ENCODE assay signal across 26 mouse cellular contexts in the genomic region with DNA sequence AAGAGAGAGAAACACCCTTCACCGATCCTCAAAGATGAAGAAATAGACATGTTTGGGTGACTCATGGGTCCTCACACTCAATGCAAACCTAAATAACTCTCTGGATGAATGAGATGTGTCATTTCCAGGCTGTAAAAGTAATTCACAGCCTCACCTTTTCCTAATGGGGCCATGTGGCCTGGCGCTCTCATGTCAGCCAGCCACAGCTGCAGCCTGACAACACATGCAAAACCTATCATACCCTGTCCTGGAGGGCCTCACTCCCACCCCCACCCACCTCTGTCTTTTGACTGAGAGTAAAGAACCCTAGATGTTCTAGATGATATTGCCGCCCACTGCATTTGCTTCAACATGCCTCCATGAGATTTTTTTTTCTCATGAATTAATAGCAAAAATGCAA.
DNase-seq lines count a peak whose midpoint lies in the region; ATAC-seq and TF ChIP-seq lines count a peak whose summit lies in the region.
"Had no signal": no experiment of that assay in that cellular context is flagged by ENCODE, and none has a peak within 500 bp of the region (broad histone marks: within the 10 kb centered on the region; RNA-seq: fewer than 3 reads in every experiment).

No protein-coding gene starts in this region.

- DNase-seq in embryo, embryonic 10 days (ENCODE audit: low spot score), result peak; percentile 31
- DNase-seq in embryo, embryonic 11 days, result no peak
- DNase-seq in hindbrain, embryonic 11.5 days (ENCODE audit: low spot score), result no peak
- DNase-seq in left cerebral cortex, adult 2 months (ENCODE audit: extremely low spot score in 1 of 2, low spot score in 2 of 2), result no peak
- DNase-seq in adrenal gland, postnatal 36 days, result no peak
- DNase-seq: adrenal gland, postnatal 14 days; cerebellum, adult 2 months; cerebellum, postnatal 14 days; gastrocnemius, postnatal 25 days; kidney, adult 8-10 months; kidney, postnatal 4 days; layer of hippocampus, postnatal 36 days; right cerebral cortex, postnatal 25 days had no signal

- 0 out of 2 replicates have a peak, but pooled peaks cover 3% of the 10 kb centered on the region for H3K27me3 ChIP-seq in hindbrain, embryonic 13.5 days
- no peaks in the 10 kb centered on the region for H3K27me3 ChIP-seq in hindbrain, embryonic 11.5 days (ENCODE audit: control insufficient read depth, insufficient read depth, low read length)
- no peaks in the 10 kb centered on the region for H3K27me3 ChIP-seq in limb, embryonic 12.5 days
- H3K27me3 ChIP-seq: CH12.LX; hindbrain, embryonic 15.5 days; intestine, embryonic 15.5 days; lung, embryonic 15.5 days; stomach, embryonic 15.5 days had no signal

- H3K9ac ChIP-seq in hindbrain, embryonic 13.5 days, result no peak overlapping the region
- no peak overlapping the region for H3K9ac ChIP-seq in hindbrain, embryonic 11.5 days (ENCODE audit: low read depth, low read length)
- H3K9ac ChIP-seq in limb, embryonic 12.5 days (replicated peaks), result no peak overlapping the region
- H3K9ac ChIP-seq: hindbrain, embryonic 15.5 days; intestine, embryonic 15.5 days; limb, embryonic 13.5 days; lung, embryonic 15.5 days; stomach, embryonic 15.5 days had no signal

- WGBS in hindbrain, embryonic 13.5 days, result 76% methylated on average over 3 of the region's 3 CpGs
- 74% methylated on average over 3 of the region's 3 CpGs for WGBS in hindbrain, embryonic 11.5 days
- 49% methylated on average over 3 of the region's 3 CpGs for WGBS in limb, embryonic 12.5 days

- intact Hi-C loops in left cerebral cortex, adult 2 months (cut with DNase I), result loop anchor here (5.0 to 10.0 kb wide), 3 partner anchors 113 to 1670 kb away; a partner anchor contains a TSS

- ATAC-seq in hindbrain, embryonic 13.5 days (ENCODE audit: low FRiP score), result no peak
- ATAC-seq in hindbrain, embryonic 11.5 days (ENCODE audit: low FRiP score), result no peak
- 0 out of 2 replicates have a peak, but pooled peaks have one; percentile 43 for ATAC-seq in limb, embryonic 12.5 days (ENCODE audit: insufficient number of reproducible peaks, insufficient read depth, low FRiP score, low TSS enrichment, low read depth)
- ATAC-seq: forebrain, embryonic 14.5 days; intestine, embryonic 15.5 days; midbrain, embryonic 16.5 days had no signal

- peaks cover 38% of the 10 kb centered on the region for H3K4me1 ChIP-seq in hindbrain, embryonic 13.5 days (replicated peaks)
- H3K4me1 ChIP-seq in hindbrain, embryonic 11.5 days (replicated peaks; ENCODE audit: control insufficient read depth, insufficient read depth, low read length), result peaks cover 3% of the 10 kb centered on the region; the same call in 1 of the 2 replicates
- H3K4me1 ChIP-seq in limb, embryonic 12.5 days (replicated peaks), result peaks cover 48% of the 10 kb centered on the region
- H3K4me1 ChIP-seq: intestine, embryonic 15.5 days; lung, embryonic 15.5 days; stomach, embryonic 15.5 days had no signal

- H3K4me3 ChIP-seq in hindbrain, embryonic 13.5 days, result no peak overlapping the region
- no peak overlapping the region for H3K4me3 ChIP-seq in hindbrain, embryonic 11.5 days (ENCODE audit: low read depth, low read length)
- no peak overlapping the region for H3K4me3 ChIP-seq in limb, embryonic 12.5 days (replicated peaks)
- H3K4me3 ChIP-seq in left cerebral cortex, adult 2 months, result no peak overlapping the region
- H3K4me3 ChIP-seq: hindbrain, embryonic 15.5 days; intestine, embryonic 15.5 days; limb, embryonic 13.5 days; lung, embryonic 15.5 days; stomach, embryonic 15.5 days had no signal

- peak overlapping the region; percentile 67 for H3K27ac ChIP-seq in hindbrain, embryonic 13.5 days
- no peak overlapping the region for H3K27ac ChIP-seq in hindbrain, embryonic 11.5 days (ENCODE audit: low read depth, low read length)
- H3K27ac ChIP-seq in limb, embryonic 12.5 days, result 0 out of 2 replicates have a peak overlapping the region, but pooled peaks have one; percentile 0
- H3K27ac ChIP-seq in left cerebral cortex, adult 2 months, result no peak overlapping the region
- H3K27ac ChIP-seq: hindbrain, embryonic 15.5 days; intestine, embryonic 15.5 days; kidney, postnatal 0 days; limb, embryonic 13.5 days; lung, embryonic 15.5 days; stomach, embryonic 15.5 days had no signal

- TF ChIP-seq CTCF in left cerebral cortex, adult 2 months (IDR thresholded peaks at IDR 0.05), result no peak

- no peak overlapping the region for H3K4me2 ChIP-seq in hindbrain, embryonic 13.5 days
- H3K4me2 ChIP-seq in hindbrain, embryonic 11.5 days (replicated peaks; ENCODE audit: low read depth, low read length), result no peak overlapping the region
- H3K4me2 ChIP-seq in limb, embryonic 12.5 days, result no peak overlapping the region
- H3K4me2 ChIP-seq: hindbrain, embryonic 15.5 days; intestine, embryonic 15.5 days; limb, embryonic 13.5 days; liver, embryonic 11.5 days; lung, embryonic 15.5 days; midbrain, embryonic 11.5 days; stomach, embryonic 15.5 days had no signal

- H3K9me3 ChIP-seq in hindbrain, embryonic 13.5 days, result no peaks in the 10 kb centered on the region
- no peaks in the 10 kb centered on the region for H3K9me3 ChIP-seq in hindbrain, embryonic 11.5 days (ENCODE audit: control insufficient read depth, low read length)
- 0 out of 2 replicates have a peak, but pooled peaks cover 4% of the 10 kb centered on the region for H3K9me3 ChIP-seq in limb, embryonic 12.5 days
- H3K9me3 ChIP-seq: hindbrain, embryonic 15.5 days; intestine, embryonic 15.5 days; lung, embryonic 15.5 days; stomach, embryonic 15.5 days had no signal

- H3K36me3 ChIP-seq in hindbrain, embryonic 13.5 days, result no peaks in the 10 kb centered on the region
- H3K36me3 ChIP-seq in hindbrain, embryonic 11.5 days (ENCODE audit: control insufficient read depth, insufficient read depth, low read length), result no peaks in the 10 kb centered on the region
- no peaks in the 10 kb centered on the region for H3K36me3 ChIP-seq in limb, embryonic 12.5 days
- H3K36me3 ChIP-seq: hindbrain, embryonic 15.5 days; intestine, embryonic 15.5 days; limb, embryonic 13.5 days; lung, embryonic 15.5 days; stomach, embryonic 15.5 days had no signal

Comparison
In these comparisons a context has a peak if more than half of its experiments do, and no peak if none do; other contexts are left out.
1. H3K27ac ChIP-seq: peak in hindbrain, embryonic 13.5 days (single experiment) and limb, embryonic 12.5 days (single experiment); none in hindbrain, embryonic 11.5 days (single experiment) and left cerebral cortex, adult 2 months (single experiment).